Mouse (Mus musculus): ENCODE data around the gene Sun2. TPM values are rescaled to one million over a fixed set of nuclear protein-coding genes. Genes with fewer than 3 reads are reported as not detected.

Sun2 gene
- total RNA-seq, 2 experiments from 2014 or later = 79.1 to 89.1 TPM

GRCm38 (mm10) chr15:79686046-79686869, 56.1 kb downstream of the Sun2 start:
- peak in 1 of 2 experiments; percentile 22 for DNase-seq

GRCm38 (mm10) chr15:79685141-79685641, 57.1 kb downstream of the Sun2 start:
- peak in 1 of 2 experiments; percentile 21 for DNase-seq

GRCm38 (mm10) chr15:79684616-79685015, 57.7 kb downstream of the Sun2 start:
- DNase-seq = peak in 1 of 2 experiments; percentile 16

- DNase-seq = peak in 1 of 2 experiments; percentile 42
These were observed 58.5 kb downstream of the Sun2 start for GRCm38 (mm10) chr15:79683707-79684465.

- DNase-seq = no peak
These were observed 59.2 kb downstream of the Sun2 start for GRCm38 (mm10) chr15:79683146-79683545.

GRCm38 (mm10) chr15:79681973-79682372, 60.4 kb downstream of the Sun2 start:
- no peak for DNase-seq

- DNase-seq = no peak
These were observed 64.4 kb downstream of the Sun2 start for GRCm38 (mm10) chr15:79677936-79678335.

Other genes starting within 250 kb of the Sun2 start
- 1 to 10 TPM; 1.4 to 1.5 TPM for gene Kcnj4, start 237.3 kb downstream of the Sun2 start, total RNA-seq (2021)
- gene Kdelr3, start 226.1 kb downstream of the Sun2 start, total RNA-seq (2021) = 1 to 10 TPM; 3.3 to 4.3 TPM
- 10 to 100 TPM; 69.9 to 83.9 TPM for gene Ddx17, start 195.8 kb downstream of the Sun2 start, total RNA-seq (2021)
- gene Dmc1, start 137.4 kb downstream of the Sun2 start, total RNA-seq (2021) = not detected
- under 1 TPM; 0.37 to 0.77 TPM for gene Fam227a, start 83.6 kb downstream of the Sun2 start, total RNA-seq (2021)
- gene Cby1, start 83.3 kb downstream of the Sun2 start, total RNA-seq (2021) = 10 to 100 TPM; 18.7 to 23.6 TPM
- gene Tomm22, start 71.7 kb downstream of the Sun2 start, total RNA-seq (2021) = 100 to 1,000 TPM; 112 to 126 TPM
- gene Josd1, start 54.6 kb downstream of the Sun2 start, total RNA-seq (2021) = 10 to 100 TPM; 23.4 to 26.2 TPM
- 10 to 100 TPM; 26.0 to 28.8 TPM for gene Gtpbp1, start 51.7 kb downstream of the Sun2 start, total RNA-seq (2021)
- gene Dnal4, start 35.3 kb upstream of the Sun2 start, total RNA-seq (2021) = 10 to 100 TPM; 16.9 to 22.0 TPM
- gene Nptxr, start 62.2 kb upstream of the Sun2 start, total RNA-seq (2021) = 1 to 10 TPM; 1.4 to 1.5 TPM
- 1 to 10 TPM in 1 of 2 experiments, not detected in 1; 1.0 TPM for gene Npcd, start 91.7 kb upstream of the Sun2 start, total RNA-seq (2021)
- 10 to 100 TPM; 17.2 to 18.2 TPM for gene Cbx6, start 92.2 kb upstream of the Sun2 start, total RNA-seq (2021)
- gene Apobec3, start 149.1 kb upstream of the Sun2 start, total RNA-seq (2021) = 10 to 100 TPM in 1 of 2 experiments, 1 to 10 TPM in 1; 6.8 to 10.6 TPM
- 10 to 100 TPM; 17.8 to 29.8 TPM for gene Cbx7, start 228.6 kb upstream of the Sun2 start, total RNA-seq (2021)

All from heart, adult 18-20 months (tissue).